Mouse (Mus musculus): ENCODE data around the gene Rubcn. TPM values are rescaled to one million over a fixed set of nuclear protein-coding genes. Genes with fewer than 3 reads are reported as not detected.

Rubcn gene
- polyA plus RNA-seq, 1 experiment from 2014 or later = 23.6 TPM

DNA sequence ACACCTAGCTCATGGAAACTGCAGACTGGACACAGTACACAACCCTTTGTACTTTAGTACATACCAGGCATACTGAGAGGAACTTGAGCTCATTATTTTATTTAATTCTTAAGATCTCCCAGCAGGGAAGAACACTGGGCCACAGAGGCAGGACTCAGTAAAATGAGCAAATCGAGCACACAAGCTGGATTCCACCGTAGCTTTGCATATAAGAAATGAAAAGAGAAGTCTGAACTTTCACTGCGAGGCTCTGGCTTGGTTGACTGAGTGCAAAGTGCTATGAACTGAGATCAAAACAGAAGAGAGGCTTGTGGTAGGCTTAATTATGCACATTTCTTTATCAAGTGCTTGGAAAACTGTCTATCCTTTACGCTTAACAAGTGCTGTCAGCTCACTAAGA lies 12.2 kb downstream of the Rubcn start:
- 0 out of 2 replicates have a peak, but pooled peaks cover 6% of the 10 kb centered on the region for H3K36me3 ChIP-seq
- H3K4me1 ChIP-seq = peaks cover 17% of the 10 kb centered on the region
- H3K4me3 ChIP-seq = no peak overlapping the region
- H3K9ac ChIP-seq (replicated peaks) = no peak overlapping the region
- 80% methylated on average over 4 of the region's 4 CpGs for WGBS
- no peak overlapping the region for H3K4me2 ChIP-seq (replicated peaks)
- ATAC-seq (ENCODE audit: low FRiP score, low read depth) = no peak
- H3K9me3 ChIP-seq = no peaks in the 10 kb centered on the region
- H3K27ac ChIP-seq (replicated peaks) = no peak overlapping the region
- H3K27me3 ChIP-seq = no peaks in the 10 kb centered on the region

DNA sequence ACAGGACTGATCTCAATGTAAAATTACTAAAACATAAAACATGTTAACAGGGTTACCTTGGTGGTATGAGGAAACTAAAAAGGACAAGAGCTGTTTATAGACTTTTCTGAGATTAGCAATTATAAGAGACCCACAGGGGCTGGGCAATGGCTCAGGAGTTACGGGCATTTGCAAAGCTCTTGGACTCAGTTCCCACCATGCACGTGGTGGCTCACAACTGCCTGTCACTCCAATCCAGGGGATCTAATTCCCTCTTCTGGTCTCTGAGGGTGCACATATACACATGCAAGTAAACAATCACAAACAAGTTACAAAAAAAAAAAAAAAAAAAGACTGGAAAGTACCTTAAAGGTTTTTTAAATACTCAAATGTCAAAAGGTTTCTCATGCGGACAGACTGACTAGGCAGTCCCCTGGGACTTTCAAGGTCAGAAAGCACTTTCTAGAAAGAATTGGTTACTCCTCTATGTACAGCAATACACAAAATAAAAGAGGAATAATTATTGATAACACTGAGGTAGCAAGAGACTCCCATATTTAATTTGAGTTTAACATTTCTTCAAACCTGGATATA lies 15.7 kb downstream of the Rubcn start:
- Histone ChIP-seq H3K36me3 (0 out of 2 replicates have a peak, but pooled peaks cover 8% of the 10 kb centered on the region), H3K4me3 (no peak overlapping the region), H3K4me1 (peaks cover 3% of the 10 kb centered on the region), H3K9me3 (no peaks in the 10 kb centered on the region), H3K4me2 (replicated peaks) (no peak overlapping the region), H3K27me3 (no peaks in the 10 kb centered on the region), H3K27ac (replicated peaks) (no peak overlapping the region), H3K9ac (replicated peaks) (no peak overlapping the region)
- no peak for ATAC-seq (ENCODE audit: low FRiP score, low read depth)
- WGBS = 91% methylated on average over 3 of the region's 3 CpGs

DNA sequence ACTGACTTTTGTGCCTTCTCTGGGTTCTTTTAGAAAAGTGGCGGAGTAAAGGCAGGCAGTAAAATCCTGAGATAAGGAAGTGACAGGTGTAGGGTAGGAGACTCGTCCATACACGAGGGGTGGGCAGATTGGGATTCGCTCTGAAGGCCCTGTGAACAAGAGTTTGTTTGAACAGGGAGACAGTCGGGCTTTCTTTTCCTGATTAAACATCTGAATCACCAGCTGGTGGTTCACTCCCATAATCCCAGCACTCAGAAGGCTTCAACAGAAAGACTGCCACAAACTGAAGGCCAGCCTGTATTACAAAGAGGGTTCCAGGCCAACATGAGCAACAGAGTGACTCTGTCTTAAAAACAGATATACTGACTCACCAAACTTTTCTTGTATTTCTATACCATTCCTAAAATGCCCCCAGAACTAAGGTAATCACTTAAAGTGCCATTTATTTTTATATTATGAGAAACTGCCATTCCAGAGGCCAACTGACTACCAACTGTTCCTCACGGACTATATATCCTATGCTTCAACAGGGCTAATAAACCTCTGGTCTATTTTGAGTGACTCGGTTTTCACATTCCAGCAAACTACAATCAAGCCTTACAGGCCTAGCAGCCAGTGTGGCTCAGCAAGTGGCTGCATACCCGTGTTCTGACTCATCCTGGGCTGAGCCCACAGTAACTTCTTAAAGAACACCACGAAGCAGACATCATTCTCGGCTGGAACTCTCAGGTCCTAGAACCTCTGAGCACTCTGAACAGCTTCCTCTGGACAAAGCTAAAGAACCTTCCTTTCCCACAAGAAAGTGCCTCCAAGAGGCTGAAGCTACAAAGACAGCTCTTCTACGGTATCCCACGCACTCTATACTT lies 18.6 kb downstream of the Rubcn start:
- H3K9ac ChIP-seq (replicated peaks) = no peak overlapping the region
- H3K4me1 ChIP-seq = no peaks in the 10 kb centered on the region
- H3K27ac ChIP-seq (replicated peaks) = no peak overlapping the region
- H3K9me3 ChIP-seq = no peaks in the 10 kb centered on the region
- H3K36me3 ChIP-seq = peaks cover 12% of the 10 kb centered on the region; the same call in 1 of the 2 replicates
- no peak overlapping the region for H3K4me2 ChIP-seq (replicated peaks)
- no peak overlapping the region for H3K4me3 ChIP-seq
- H3K27me3 ChIP-seq = no peaks in the 10 kb centered on the region
- whole genome bisulfite sequencing = 76% methylated on average over 12 of the region's 12 CpGs
- ATAC-seq (ENCODE audit: low FRiP score, low read depth) = no peak

DNA sequence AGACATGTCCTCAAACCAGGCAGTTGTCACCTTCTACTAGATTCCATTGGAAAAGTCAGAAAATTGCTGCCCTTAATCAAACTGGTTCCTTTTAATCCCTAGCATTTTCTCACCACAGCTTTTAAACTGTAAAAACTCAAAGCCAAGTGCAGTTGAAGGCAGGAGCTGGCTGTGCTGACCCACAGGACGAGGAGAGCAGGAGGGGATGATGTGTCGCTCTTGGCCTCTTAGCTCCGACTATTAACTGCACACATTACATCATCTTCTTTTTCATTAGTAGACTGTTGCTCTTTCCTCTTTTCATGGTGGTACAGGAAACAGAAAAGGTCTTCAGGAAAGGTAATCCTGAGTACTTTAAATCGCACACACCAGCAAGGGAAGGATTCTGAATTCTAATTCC lies 19.2 kb downstream of the Rubcn start:
- Histone ChIP-seq H3K4me2 (replicated peaks) (no peak overlapping the region), H3K27ac (replicated peaks) (no peak overlapping the region), H3K4me1 (no peaks in the 10 kb centered on the region), H3K4me3 (no peak overlapping the region), H3K27me3 (no peaks in the 10 kb centered on the region), H3K36me3 (peaks cover 12% of the 10 kb centered on the region; the same call in 1 of the 2 replicates), H3K9ac (replicated peaks) (no peak overlapping the region), H3K9me3 (no peaks in the 10 kb centered on the region)
- no peak for ATAC-seq (ENCODE audit: low FRiP score, low read depth)
- 77% methylated on average over 4 of the region's 4 CpGs for WGBS

DNA sequence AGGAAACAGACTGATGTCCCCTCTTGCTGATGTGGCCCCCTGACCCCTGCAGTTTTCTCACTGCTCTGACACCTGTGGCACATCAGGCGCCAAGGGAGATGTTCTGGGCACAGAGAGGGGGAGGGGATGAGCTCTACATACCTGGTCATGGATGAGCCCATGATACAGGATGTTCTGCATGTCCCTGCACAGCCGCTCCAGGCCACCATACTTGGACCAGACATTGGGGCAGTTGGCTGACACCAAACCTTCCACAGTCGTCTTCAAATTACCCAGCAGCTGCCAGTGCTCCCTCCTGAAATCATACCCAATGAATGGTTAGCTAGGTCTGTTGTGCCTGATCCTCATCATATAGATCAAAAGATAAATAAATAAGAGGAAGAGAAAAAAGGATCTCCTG lies 20.8 kb downstream of the Rubcn start:
- no peak overlapping the region for H3K27ac ChIP-seq (replicated peaks)
- WGBS = 93% methylated on average over 3 of the region's 3 CpGs
- no peaks in the 10 kb centered on the region for H3K9me3 ChIP-seq
- no peak overlapping the region for H3K4me2 ChIP-seq (replicated peaks)
- H3K27me3 ChIP-seq = no peaks in the 10 kb centered on the region
- ATAC-seq (ENCODE audit: low FRiP score, low read depth) = no peak
- H3K4me3 ChIP-seq = no peak overlapping the region
- no peaks in the 10 kb centered on the region for H3K4me1 ChIP-seq
- no peak overlapping the region for H3K9ac ChIP-seq (replicated peaks)
- peaks cover 12% of the 10 kb centered on the region for H3K36me3 ChIP-seq

DNA sequence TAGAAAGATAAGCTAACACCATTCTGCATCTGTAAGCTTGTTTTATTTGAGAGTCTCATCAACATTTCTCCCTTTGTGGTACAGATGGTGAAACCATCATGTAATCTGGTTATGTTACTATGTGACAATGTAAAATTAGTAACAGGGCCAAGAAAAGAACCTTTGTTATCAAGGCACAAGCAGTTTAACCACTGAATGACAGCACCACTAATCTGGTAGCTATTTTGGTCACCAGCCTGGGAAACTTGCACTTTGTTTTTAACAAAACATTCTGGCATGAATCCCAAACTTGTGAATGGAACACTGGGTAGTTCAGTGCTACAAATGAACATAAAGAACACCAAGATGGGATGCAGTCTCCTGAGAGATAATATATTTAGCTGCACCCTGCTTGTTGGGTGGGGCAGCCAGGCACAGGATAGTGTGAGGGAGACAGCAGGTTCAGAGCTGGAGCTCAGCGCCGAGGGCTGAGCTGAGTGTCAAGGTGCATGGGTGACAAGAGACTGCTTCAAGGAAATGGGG lies 23.5 kb downstream of the Rubcn start:
- no peak overlapping the region for H3K4me2 ChIP-seq (replicated peaks)
- no peaks in the 10 kb centered on the region for H3K27me3 ChIP-seq
- no peak overlapping the region for H3K4me3 ChIP-seq
- peaks cover 19% of the 10 kb centered on the region for H3K36me3 ChIP-seq
- WGBS = 92% methylated on average over 2 of the region's 2 CpGs
- no peaks in the 10 kb centered on the region for H3K4me1 ChIP-seq
- no peak overlapping the region for H3K9ac ChIP-seq (replicated peaks)
- no peak for ATAC-seq (ENCODE audit: low FRiP score, low read depth)
- no peak overlapping the region for H3K27ac ChIP-seq (replicated peaks)
- H3K9me3 ChIP-seq = no peaks in the 10 kb centered on the region

DNA sequence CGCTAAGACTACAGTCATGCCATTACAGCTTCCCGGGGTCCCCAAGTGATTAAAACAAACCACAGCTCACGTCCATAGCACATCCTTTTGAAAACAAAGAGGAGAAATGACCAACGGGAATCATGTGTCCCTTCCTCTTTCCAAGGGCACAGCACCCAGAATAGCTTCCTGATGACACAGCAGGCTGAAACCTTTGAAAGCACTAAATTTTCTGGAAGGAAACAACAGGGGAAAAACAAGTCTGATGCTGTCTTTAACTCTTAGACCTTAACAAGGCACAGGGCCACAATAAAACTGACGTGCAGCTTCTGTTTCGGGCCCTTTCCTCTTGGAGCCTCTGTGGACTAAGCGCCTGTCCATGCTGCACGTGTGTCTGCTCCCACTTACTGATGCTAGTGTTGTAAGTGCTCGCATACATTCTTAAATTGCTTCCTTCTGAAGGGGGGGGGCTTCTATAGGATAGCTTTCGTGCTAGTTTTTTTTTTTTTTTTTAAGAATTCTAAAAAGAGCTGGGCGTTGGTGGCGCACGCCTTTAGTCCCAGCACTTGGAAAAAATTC lies 24.0 kb downstream of the Rubcn start:
- WGBS = 88% methylated on average over 13 of the region's 13 CpGs

DNA sequence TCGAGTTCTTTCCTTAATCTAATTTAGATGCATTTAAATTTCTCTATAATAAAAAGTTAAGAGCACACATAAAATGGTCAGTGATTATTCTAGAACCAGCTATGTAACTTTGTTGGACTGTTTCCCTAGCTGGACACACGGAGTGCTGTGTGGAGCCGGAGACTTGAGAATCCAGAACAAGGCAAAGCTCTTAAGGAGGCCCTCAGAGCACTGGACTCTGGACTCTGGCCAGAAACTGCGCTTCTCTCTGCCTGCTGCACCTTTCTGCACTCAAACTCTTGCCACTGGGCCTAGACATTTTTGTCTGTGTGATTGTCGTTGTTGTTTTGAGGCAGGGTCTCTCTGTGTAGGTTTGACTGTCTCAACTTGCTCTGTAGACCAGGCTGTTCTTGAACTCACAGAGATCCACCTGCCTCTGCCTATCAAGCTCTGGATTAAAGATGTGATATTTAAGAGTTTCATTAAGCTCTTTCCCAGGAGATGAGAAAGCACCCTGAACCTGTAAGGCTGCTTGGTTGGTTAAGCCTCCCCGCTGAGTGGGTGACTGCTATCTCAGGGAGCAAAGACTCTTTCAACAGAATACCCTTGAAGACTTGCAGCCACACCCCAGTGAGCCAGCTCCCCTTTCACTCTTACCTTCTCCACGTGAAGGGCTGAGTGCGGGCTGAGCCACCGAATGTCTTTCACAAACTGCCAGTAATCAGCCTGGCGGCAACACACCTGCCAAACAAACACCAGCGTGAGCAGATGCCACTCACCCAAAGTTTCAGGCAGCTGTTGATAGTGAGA lies 28.3 kb downstream of the Rubcn start:
- 94% methylated on average over 11 of the region's 11 CpGs for WGBS
- no peak overlapping the region for H3K4me2 ChIP-seq (replicated peaks)
- H3K36me3 ChIP-seq = peaks cover 49% of the 10 kb centered on the region
- H3K4me3 ChIP-seq = no peak overlapping the region
- H3K9ac ChIP-seq (replicated peaks) = no peak overlapping the region
- no peaks in the 10 kb centered on the region for H3K4me1 ChIP-seq
- no peaks in the 10 kb centered on the region for H3K9me3 ChIP-seq
- H3K27me3 ChIP-seq = no peaks in the 10 kb centered on the region
- no peak overlapping the region for H3K27ac ChIP-seq (replicated peaks)
- ATAC-seq (ENCODE audit: low FRiP score, low read depth) = no peak

More for the DNA sequence above, 24.0 kb downstream of the Rubcn start:
- no peak overlapping the region for H3K4me3 ChIP-seq
- no peak overlapping the region for H3K4me2 ChIP-seq (replicated peaks)
- H3K27me3 ChIP-seq = no peaks in the 10 kb centered on the region
- H3K9me3 ChIP-seq = no peaks in the 10 kb centered on the region
- no peak overlapping the region for H3K9ac ChIP-seq (replicated peaks)
- no peaks in the 10 kb centered on the region for H3K4me1 ChIP-seq
- no peak for ATAC-seq (ENCODE audit: low FRiP score, low read depth)
- no peak overlapping the region for H3K27ac ChIP-seq (replicated peaks)
- H3K36me3 ChIP-seq = peaks cover 21% of the 10 kb centered on the region

DNA sequence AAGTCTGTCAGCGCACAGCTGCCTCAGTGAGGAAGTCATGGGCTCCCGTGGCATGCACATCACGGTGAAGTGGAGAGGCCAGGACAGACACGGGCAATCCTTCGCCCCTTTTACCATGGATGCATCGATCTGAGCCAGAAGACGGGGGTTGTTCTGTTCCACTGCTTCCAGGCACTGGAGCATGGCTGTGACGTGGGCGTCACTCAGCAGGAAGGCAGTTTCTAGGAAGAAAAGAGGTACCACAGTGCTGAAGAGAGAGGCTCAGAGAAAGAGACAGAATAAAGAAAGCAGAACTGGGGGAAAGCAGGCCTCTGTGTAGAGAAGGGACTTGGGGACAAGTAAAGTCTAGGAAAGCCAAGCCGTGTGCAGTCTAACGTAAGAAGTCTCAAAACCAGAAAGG lies 30.5 kb downstream of the Rubcn start:
- Histone ChIP-seq H3K27ac (replicated peaks) (no peak overlapping the region), H3K4me2 (replicated peaks) (no peak overlapping the region), H3K36me3 (peaks cover 62% of the 10 kb centered on the region), H3K9ac (replicated peaks) (no peak overlapping the region), H3K4me3 (no peak overlapping the region), H3K9me3 (no peaks in the 10 kb centered on the region), H3K4me1 (no peaks in the 10 kb centered on the region), H3K27me3 (no peaks in the 10 kb centered on the region)
- WGBS = 89% methylated on average over 11 of the region's 11 CpGs
- no peak for ATAC-seq (ENCODE audit: low FRiP score, low read depth)

DNA sequence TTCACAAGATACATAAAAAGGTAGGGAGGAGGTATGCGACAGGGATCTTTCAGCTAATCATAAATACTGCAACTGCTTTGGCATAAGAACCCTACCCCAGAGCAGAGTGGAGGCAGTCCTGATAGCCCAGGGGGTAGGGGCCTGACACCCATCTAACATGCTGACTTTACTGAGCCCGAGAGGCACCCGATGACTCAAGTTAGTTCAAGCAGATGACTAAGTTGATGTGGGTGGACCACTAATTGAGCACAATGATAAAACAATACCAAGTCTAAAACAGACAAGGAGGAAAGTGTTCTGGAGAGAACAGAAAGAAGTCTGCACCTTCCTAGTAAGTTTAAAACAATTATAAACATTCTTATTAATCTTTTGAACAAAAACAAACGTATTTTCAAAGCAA lies 46.1 kb downstream of the Rubcn start:
- H3K27me3 ChIP-seq = no peaks in the 10 kb centered on the region
- H3K9ac ChIP-seq (replicated peaks) = no peak overlapping the region
- H3K36me3 ChIP-seq = peaks cover 52% of the 10 kb centered on the region
- WGBS = 94% methylated on average over 4 of the region's 4 CpGs
- no peak overlapping the region for H3K4me2 ChIP-seq (replicated peaks)
- H3K27ac ChIP-seq (replicated peaks) = no peak overlapping the region
- H3K4me1 ChIP-seq = no peaks in the 10 kb centered on the region
- ATAC-seq (ENCODE audit: low FRiP score, low read depth) = no peak
- H3K4me3 ChIP-seq = no peak overlapping the region
- H3K9me3 ChIP-seq = no peaks in the 10 kb centered on the region

DNA sequence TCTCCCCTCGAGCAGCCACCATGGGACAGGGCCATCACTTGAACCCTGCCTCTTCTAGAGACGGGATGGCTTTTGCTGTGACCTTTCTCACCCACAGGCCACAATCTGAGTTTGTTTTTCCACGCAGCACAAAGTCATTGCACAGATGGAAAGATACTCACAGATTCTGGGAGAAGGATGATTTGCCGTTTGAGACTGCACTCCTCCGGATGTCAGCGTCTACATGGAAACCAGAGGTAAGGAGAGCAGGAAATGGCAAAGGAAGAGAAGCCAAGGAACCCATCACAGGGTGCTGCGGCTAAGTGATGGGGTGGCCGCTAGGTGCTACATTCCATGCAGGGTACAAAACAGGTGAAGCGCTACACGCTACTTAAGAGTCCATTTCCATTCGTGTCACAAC lies 48.5 kb downstream of the Rubcn start:
- Histone ChIP-seq H3K4me1 (no peaks in the 10 kb centered on the region), H3K4me2 (replicated peaks) (no peak overlapping the region), H3K36me3 (peaks cover 63% of the 10 kb centered on the region), H3K27me3 (no peaks in the 10 kb centered on the region), H3K9ac (replicated peaks) (no peak overlapping the region), H3K4me3 (no peak overlapping the region), H3K9me3 (no peaks in the 10 kb centered on the region), H3K27ac (replicated peaks) (no peak overlapping the region)
- 92% methylated on average over 11 of the region's 11 CpGs for WGBS
- ATAC-seq (ENCODE audit: low FRiP score, low read depth) = no peak

All from midbrain, embryonic 12.5 days (tissue).